ENCODE assay signal across 26 mouse cellular contexts in the genomic region with DNA sequence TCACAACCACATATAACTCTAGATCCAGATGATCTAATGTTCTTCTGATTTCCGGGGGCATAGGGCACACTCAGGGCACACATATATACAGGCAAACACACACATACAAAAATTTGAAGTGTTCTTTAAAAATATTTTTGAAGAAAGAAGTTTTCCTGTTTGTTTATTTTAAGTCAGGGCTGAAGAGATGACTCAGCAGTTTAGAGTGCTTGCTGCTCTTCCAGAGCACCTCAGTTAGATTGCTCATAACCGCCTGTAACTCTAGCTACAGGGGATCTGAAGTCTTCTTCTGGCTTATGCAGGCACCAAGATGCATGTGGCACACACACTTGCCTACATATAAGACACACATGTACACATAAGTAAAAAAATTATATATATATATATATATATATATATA.
"Had no signal": no experiment of that assay in that cellular context is flagged by ENCODE, and none has a peak within 500 bp of the region (broad histone marks: within the 10 kb centered on the region; RNA-seq: fewer than 3 reads in every experiment).

No protein-coding gene starts in this region.

- H3K27me3 ChIP-seq: heart, embryonic 13.5 days; heart, embryonic 15.5 days; hindbrain, embryonic 12.5 days; intestine, embryonic 15.5 days; limb, embryonic 13.5 days; limb, embryonic 15.5 days; liver, embryonic 12.5 days had no signal

- H3K36me3 ChIP-seq: heart, embryonic 13.5 days; heart, embryonic 15.5 days; hindbrain, embryonic 12.5 days; intestine, embryonic 15.5 days; limb, embryonic 13.5 days; limb, embryonic 15.5 days; liver, embryonic 12.5 days had no signal

- DNase-seq: gastrocnemius, adult 2 months; gastrocnemius, postnatal 10 days; gastrocnemius, postnatal 25 days; heart, adult 2 months; heart, postnatal 14 days; heart, postnatal 36 days; kidney, adult 18-20 months; kidney, adult 8-10 months; kidney, postnatal 10 days; kidney, postnatal 36 days; layer of hippocampus, adult 9-11 months; layer of hippocampus, postnatal 36 days; left cerebral cortex, postnatal 4 days had no signal

- H3K9ac ChIP-seq: heart, embryonic 13.5 days; heart, embryonic 15.5 days; hindbrain, embryonic 12.5 days; hindbrain, embryonic 14.5 days; intestine, embryonic 15.5 days; limb, embryonic 13.5 days; limb, embryonic 15.5 days; liver, embryonic 12.5 days; liver, embryonic 14.5 days had no signal

- H3K27ac ChIP-seq: gastrocnemius, adult 2 months; heart, adult 2 months; heart, embryonic 13.5 days; heart, embryonic 15.5 days; hindbrain, embryonic 12.5 days; hindbrain, embryonic 14.5 days; intestine, embryonic 15.5 days; limb, embryonic 13.5 days; limb, embryonic 15.5 days; liver, embryonic 12.5 days; liver, embryonic 14.5 days had no signal

- H3K4me1 ChIP-seq: heart, embryonic 13.5 days; heart, embryonic 15.5 days; hindbrain, embryonic 12.5 days; intestine, embryonic 15.5 days; limb, embryonic 13.5 days; limb, embryonic 15.5 days; liver, embryonic 12.5 days had no signal

- ATAC-seq: hindbrain, embryonic 16.5 days; inflammation-experienced regulatory T-cells, adult 6 months; intestine, embryonic 15.5 days; intestine, postnatal 0 days; liver, embryonic 12.5 days had no signal

- H3K4me3 ChIP-seq: gastrocnemius, adult 2 months; heart, adult 2 months; heart, embryonic 13.5 days; heart, embryonic 15.5 days; hindbrain, embryonic 12.5 days; intestine, embryonic 15.5 days; limb, embryonic 13.5 days; limb, embryonic 15.5 days; liver, embryonic 12.5 days had no signal

- H3K4me2 ChIP-seq: heart, embryonic 11.5 days; heart, embryonic 13.5 days; heart, embryonic 15.5 days; hindbrain, embryonic 12.5 days; hindbrain, embryonic 14.5 days; intestine, embryonic 15.5 days; limb, embryonic 13.5 days; limb, embryonic 15.5 days; liver, embryonic 12.5 days had no signal

- H3K9me3 ChIP-seq: heart, embryonic 15.5 days; intestine, embryonic 15.5 days had no signal
